Mouse (Mus musculus): ENCODE measurements around the gene Sertad2. TPM values are rescaled to one million over a fixed set of nuclear protein-coding genes. Genes with fewer than 3 reads are reported as not detected.
A peak's percentile ranks its signal among the peaks of the same experiment; 100 is the strongest.

The Sertad2 gene
- polyA plus RNA-seq, 1 experiment from 2014 or later, result 27.7 TPM

DNA sequence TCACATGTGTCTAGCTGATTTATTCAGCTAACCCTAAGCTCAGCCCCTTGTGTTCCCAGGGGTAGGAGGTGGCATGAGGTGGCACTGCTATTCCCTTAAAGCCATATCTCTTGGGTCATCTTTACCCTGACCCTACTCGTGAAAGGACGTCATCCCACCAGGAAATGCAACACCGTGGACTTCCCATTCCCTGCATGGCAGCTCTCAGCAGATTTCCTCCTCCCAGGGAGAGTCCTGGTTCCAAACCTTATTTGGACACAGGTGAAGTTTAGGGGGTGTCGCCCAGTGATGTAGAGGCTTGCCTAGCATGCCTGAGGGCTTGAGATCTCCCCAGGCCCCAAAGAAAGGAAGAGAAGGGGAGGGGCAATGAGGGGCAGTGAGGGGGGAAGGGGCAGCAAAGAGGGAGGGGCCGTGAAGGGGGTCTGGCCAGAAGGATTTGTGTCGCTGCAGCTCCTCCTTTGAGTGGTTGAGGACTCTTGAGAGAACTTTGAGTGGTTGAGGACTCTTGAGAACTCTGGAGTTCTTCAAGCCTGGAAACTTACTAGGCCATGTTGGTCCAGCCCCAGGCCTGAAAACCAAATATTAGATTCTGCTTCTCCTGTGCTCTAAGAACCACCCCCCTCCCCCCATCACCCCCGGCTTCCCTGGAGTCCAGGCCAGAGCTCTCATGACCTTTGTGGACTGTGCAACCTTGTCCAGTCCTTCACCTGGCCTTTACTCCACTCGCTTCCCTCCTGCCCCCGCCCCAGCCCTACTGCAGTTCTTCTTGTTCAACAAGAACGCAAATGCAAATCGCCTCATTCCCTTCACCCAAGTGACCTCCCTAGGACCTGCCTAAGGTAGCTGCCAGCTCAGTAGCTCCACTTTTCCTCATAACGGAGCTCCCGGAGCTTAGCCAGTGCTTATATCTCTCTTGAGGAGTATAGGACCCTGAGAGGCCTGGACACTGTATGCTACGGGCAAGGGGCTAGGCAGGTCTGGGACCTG lies 117.4 kb downstream of the Sertad2 start:
- Histone ChIP-seq H3K4me3 (no peak overlapping the region), H3K4me1 (peaks cover 74% of the 10 kb centered on the region), H3K27me3 (ENCODE audit: poor library complexity, severe bottlenecking) (no peaks in the 10 kb centered on the region), H3K9me3 (no peaks in the 10 kb centered on the region), H3K27ac (peak overlapping the region; percentile 86), H3K36me3 (replicated peaks) (no peaks in the 10 kb centered on the region)
- DNase-seq (ENCODE audit: extremely low spot score, low spot score), result no peak
- WGBS, result 79% methylated on average over 14 of the region's 14 CpGs

- H3K36me3 ChIP-seq (replicated peaks), result no peaks in the 10 kb centered on the region
- no peaks in the 10 kb centered on the region for H3K27me3 ChIP-seq (ENCODE audit: poor library complexity, severe bottlenecking)
- DNase-seq (ENCODE audit: extremely low spot score, low spot score), result no peak
- peaks cover 64% of the 10 kb centered on the region for H3K4me1 ChIP-seq
- no peak overlapping the region for H3K4me3 ChIP-seq
- H3K9me3 ChIP-seq, result no peaks in the 10 kb centered on the region
- peak overlapping the region; percentile 86; the same call in 1 of the 2 replicates for H3K27ac ChIP-seq
- 40% methylated on average over 4 of the region's 4 CpGs for WGBS
Observed at GRCm38 (mm10) chr11:20661652-20662051, 118.6 kb downstream of the Sertad2 start.

DNA sequence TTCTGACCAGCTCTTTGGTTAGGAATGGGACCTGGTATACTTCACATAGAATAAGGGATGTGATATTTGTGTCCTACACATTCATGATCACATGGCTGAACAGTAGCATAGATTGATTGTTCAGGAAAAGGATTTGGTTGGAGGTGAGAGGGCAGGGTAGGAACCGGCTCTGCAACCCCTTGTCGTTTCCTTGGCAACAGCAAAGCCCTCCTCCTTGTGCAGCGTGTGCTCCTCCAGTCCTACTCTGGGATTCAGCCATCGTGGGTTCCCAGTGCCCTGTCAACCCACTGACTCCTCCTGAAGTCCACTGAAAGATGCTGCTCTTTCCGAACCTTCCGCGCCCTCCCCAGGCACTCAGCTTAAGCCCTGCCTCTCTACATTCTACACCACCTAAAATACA lies 119.8 kb downstream of the Sertad2 start:
- Histone ChIP-seq H3K27ac (peak overlapping the region; percentile 86), H3K4me3 (no peak overlapping the region), H3K27me3 (ENCODE audit: poor library complexity, severe bottlenecking) (no peaks in the 10 kb centered on the region), H3K36me3 (replicated peaks) (no peaks in the 10 kb centered on the region), H3K9me3 (no peaks in the 10 kb centered on the region), H3K4me1 (peaks cover 55% of the 10 kb centered on the region)
- WGBS, result 57% methylated on average over 7 of the region's 7 CpGs
- no peak for DNase-seq (ENCODE audit: extremely low spot score, low spot score)

- Histone ChIP-seq H3K36me3 (replicated peaks) (no peaks in the 10 kb centered on the region), H3K27ac (peak overlapping the region; percentile 86), H3K27me3 (ENCODE audit: poor library complexity, severe bottlenecking) (no peaks in the 10 kb centered on the region), H3K4me1 (peaks cover 56% of the 10 kb centered on the region), H3K4me3 (peak overlapping the region; percentile 18; the same call in 1 of the 2 replicates), H3K9me3 (no peaks in the 10 kb centered on the region)
- DNase-seq (ENCODE audit: extremely low spot score, low spot score), result peak; percentile 58
- WGBS, result 12% methylated on average over 5 of the region's 5 CpGs
Observed at GRCm38 (mm10) chr11:20663580-20664198, 120.6 kb downstream of the Sertad2 start.

- Histone ChIP-seq H3K9me3 (no peaks in the 10 kb centered on the region), H3K36me3 (replicated peaks) (no peaks in the 10 kb centered on the region), H3K4me3 (no peak overlapping the region), H3K4me1 (peaks cover 67% of the 10 kb centered on the region), H3K27ac (peak overlapping the region; percentile 86), H3K27me3 (ENCODE audit: poor library complexity, severe bottlenecking) (no peaks in the 10 kb centered on the region)
- DNase-seq (ENCODE audit: extremely low spot score, low spot score), result no peak
- 61% methylated on average over 9 of the region's 9 CpGs for WGBS
Observed at GRCm38 (mm10) chr11:20664878-20665277, 121.8 kb downstream of the Sertad2 start.

- H3K27me3 ChIP-seq (ENCODE audit: poor library complexity, severe bottlenecking), result no peaks in the 10 kb centered on the region
- DNase-seq (ENCODE audit: extremely low spot score, low spot score), result no peak
- no peaks in the 10 kb centered on the region for H3K36me3 ChIP-seq (replicated peaks)
- WGBS, result 52% methylated on average over 6 of the region's 6 CpGs
- no peak overlapping the region for H3K27ac ChIP-seq
- peaks cover 19% of the 10 kb centered on the region for H3K4me1 ChIP-seq
- no peaks in the 10 kb centered on the region for H3K9me3 ChIP-seq
- H3K4me3 ChIP-seq, result no peak overlapping the region
Observed at GRCm38 (mm10) chr11:20671789-20672392, 128.8 kb downstream of the Sertad2 start.

DNA sequence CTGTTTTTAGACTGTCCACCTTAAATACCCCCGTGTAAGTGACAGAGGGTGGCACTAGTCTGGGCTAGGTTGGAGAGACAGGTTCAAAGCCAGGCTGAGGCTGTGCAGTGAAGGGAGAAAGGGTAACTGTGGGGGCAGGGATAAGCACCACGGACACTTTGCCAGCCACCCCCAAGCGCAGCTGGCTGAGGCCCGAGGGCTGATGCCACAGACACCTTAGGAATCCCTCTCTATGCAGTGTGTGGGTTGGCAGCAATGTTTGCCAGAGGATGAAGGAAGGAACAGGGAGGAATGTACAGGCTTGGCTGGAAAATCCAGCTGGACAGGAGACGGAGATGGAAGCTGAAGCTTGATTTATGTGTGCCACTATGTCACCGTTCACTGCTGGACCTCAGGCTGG lies 129.5 kb downstream of the Sertad2 start:
- Histone ChIP-seq H3K36me3 (replicated peaks) (no peaks in the 10 kb centered on the region), H3K4me3 (no peak overlapping the region), H3K27me3 (ENCODE audit: poor library complexity, severe bottlenecking) (no peaks in the 10 kb centered on the region), H3K9me3 (no peaks in the 10 kb centered on the region), H3K27ac (no peak overlapping the region), H3K4me1 (peaks cover 19% of the 10 kb centered on the region)
- WGBS, result 84% methylated on average over 6 of the region's 6 CpGs
- no peak for DNase-seq (ENCODE audit: extremely low spot score, low spot score)

DNA sequence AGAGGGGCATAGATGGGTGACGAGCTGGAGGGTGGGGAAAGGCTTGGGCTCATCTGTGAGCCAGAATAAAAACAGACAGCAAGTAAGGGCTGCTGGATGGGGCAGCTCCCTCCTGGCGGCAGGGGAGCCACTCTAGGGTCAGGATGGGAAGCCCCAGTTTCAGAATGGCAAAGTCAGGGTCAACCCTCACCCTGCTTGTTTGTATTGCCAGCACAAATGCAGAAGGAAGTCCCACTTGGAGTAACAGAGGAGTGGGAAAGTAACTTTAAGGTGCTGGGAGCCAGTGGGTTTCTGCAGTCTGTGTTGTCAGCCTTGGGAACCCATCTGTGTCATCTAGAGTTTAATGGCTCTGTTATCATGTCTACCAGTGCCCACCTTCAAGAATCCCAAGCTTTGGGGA lies 136.3 kb downstream of the Sertad2 start:
- 85% methylated on average over 2 of the region's 2 CpGs for WGBS
- H3K27ac ChIP-seq, result no peak overlapping the region
- no peak for DNase-seq (ENCODE audit: extremely low spot score, low spot score)
- H3K4me1 ChIP-seq, result no peaks in the 10 kb centered on the region
- no peak overlapping the region for H3K4me3 ChIP-seq
- peaks cover 4% of the 10 kb centered on the region; the same call in 1 of the 2 replicates for H3K36me3 ChIP-seq (replicated peaks)
- H3K9me3 ChIP-seq, result no peaks in the 10 kb centered on the region
- H3K27me3 ChIP-seq (ENCODE audit: poor library complexity, severe bottlenecking), result no peaks in the 10 kb centered on the region

DNA sequence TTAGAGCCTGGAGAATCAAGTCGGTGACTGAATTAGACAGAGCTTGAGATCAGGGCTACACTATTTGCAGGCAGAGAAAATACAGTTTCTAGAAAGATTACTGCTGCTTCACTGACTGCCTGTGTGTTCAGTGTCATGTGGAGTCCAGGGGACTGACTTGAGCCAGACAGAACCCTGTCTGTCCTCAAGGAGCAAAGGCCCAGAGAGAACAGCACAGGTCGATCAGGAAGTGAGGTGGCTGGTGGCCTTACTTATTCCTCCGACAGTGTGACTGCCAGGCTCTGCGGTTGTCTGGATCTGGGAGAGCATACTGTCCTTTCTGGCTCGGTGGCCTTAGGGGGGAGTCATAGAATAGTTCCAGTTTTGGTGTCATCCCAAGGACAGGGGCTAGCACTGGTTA lies 137.7 kb downstream of the Sertad2 start:
- no peak overlapping the region for H3K27ac ChIP-seq
- H3K27me3 ChIP-seq (ENCODE audit: poor library complexity, severe bottlenecking), result no peaks in the 10 kb centered on the region
- peaks cover 9% of the 10 kb centered on the region for H3K36me3 ChIP-seq (replicated peaks)
- H3K4me3 ChIP-seq, result no peak overlapping the region
- H3K4me1 ChIP-seq, result no peaks in the 10 kb centered on the region
- 83% methylated on average over 5 of the region's 5 CpGs for WGBS
- DNase-seq (ENCODE audit: extremely low spot score, low spot score), result no peak
- H3K9me3 ChIP-seq, result no peaks in the 10 kb centered on the region

DNA sequence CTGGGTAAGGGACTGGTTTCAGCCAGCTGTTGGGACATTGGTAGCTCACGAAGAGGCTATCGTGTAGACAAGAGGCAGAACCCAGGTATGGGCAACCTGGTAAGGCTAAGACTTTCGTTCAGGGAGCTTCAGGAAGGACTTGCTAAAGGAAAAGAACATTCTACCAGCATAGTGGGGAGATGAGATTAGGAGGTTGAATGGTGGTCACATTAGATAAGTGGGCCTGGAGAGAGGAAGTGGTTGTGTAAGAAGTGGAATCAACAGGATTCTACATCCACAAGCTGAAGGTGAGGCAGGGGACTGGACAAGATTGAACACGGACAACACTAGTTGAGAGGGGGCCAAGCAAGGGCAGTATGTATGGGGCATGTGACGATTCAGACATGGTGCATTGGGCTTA lies 138.6 kb downstream of the Sertad2 start:
- Histone ChIP-seq H3K4me3 (no peak overlapping the region), H3K9me3 (no peaks in the 10 kb centered on the region), H3K27ac (no peak overlapping the region), H3K36me3 (replicated peaks) (peaks cover 17% of the 10 kb centered on the region), H3K4me1 (no peaks in the 10 kb centered on the region), H3K27me3 (ENCODE audit: poor library complexity, severe bottlenecking) (no peaks in the 10 kb centered on the region)
- 88% methylated on average over 5 of the region's 5 CpGs for WGBS
- no peak for DNase-seq (ENCODE audit: extremely low spot score, low spot score)

- no peaks in the 10 kb centered on the region for H3K27me3 ChIP-seq (ENCODE audit: poor library complexity, severe bottlenecking)
- 10% methylated on average over 4 of the region's 4 CpGs for WGBS
- H3K4me1 ChIP-seq, result 0 out of 2 replicates have a peak, but pooled peaks cover 3% of the 10 kb centered on the region
Observed at GRCm38 (mm10) chr11:20691000-20691399, 147.9 kb downstream of the Sertad2 start.

More at GRCm38 (mm10) chr11:20691000-20691399, 147.9 kb downstream of the Sertad2 start:
- Histone ChIP-seq H3K27ac (no peak overlapping the region), H3K36me3 (replicated peaks) (peaks cover 19% of the 10 kb centered on the region), H3K9me3 (no peaks in the 10 kb centered on the region), H3K4me3 (no peak overlapping the region)
- DNase-seq (ENCODE audit: extremely low spot score, low spot score), result peak; percentile 74

Measured in forebrain, embryonic 10.5 days (tissue).